Mouse (Mus musculus) forelimb bud, embryonic 11.5 days (tissue): ENCODE results near the gene Psmb5.

Source experiments
- DNase-seq: peaks from one replicate; pipeline ENCODE4 v3.0.0-alpha.2; 2012; ENCODE audit warnings: low read depth, low spot score

Gene Psmb5

DNA sequence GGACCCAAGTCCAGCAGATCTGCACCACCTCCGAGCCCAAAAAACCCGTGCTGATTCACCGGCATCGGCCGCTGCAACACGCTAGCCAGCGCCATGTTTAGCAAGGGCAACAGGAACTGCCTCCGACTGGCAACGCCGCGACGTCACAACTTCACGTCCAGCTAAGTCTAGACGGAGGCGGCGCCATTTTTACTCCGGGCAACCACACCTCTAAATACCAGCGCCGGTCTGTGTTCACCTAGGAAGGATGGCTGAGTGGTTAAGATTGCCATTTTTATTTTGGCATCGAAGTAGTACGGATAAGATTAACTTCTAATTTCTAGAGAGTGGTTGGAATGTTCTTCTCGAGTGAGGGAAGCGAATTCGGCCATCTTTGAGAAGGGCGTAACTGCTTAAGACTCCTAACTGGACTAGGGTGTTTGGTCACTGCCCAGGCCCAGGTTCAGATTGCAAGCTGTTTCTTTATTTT is at the start of gene Psmb5:
Gene Psmb5, minus strand, starts transcription at position 126 of the 469 bp plus-strand sequence.
- DNase-seq: peak; percentile 91

DNA sequence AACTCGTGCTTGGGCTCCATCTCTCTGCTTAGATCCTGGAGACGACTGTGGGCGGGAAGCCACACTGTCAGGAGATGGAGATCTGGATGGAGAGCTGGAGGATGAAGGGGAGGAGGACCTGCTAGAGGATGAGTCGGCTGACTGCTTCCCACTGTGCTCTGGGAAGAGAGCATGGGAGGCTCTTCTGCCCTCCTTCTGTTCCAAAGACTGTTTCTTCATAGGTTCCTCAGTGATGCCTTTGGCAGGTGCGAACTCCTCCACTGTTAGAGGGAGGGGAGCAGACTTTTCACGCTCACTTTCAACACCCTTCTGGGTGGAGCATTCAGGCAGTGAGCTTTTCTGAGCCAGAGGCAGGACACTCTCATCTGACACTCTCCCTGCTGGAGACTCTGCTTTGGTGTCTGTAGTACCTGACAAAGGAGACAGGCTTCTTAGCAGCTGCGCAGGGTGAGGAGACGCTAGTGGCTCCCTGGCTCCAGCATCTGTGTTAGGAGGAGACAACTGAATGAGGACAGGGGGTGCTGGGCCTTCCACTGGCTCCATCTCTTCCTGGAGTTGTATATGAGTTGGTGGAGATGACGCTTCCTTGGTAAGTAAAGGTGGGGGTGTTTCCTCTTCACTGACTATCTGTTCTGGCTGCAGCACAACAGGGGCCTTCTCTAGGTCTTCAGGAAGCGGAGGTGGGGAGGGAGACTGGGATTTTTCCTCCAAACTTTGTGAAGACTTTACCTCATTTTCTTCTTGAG is 46.8 kb upstream of the Psmb5 start:
- no peak for DNase-seq

DNA sequence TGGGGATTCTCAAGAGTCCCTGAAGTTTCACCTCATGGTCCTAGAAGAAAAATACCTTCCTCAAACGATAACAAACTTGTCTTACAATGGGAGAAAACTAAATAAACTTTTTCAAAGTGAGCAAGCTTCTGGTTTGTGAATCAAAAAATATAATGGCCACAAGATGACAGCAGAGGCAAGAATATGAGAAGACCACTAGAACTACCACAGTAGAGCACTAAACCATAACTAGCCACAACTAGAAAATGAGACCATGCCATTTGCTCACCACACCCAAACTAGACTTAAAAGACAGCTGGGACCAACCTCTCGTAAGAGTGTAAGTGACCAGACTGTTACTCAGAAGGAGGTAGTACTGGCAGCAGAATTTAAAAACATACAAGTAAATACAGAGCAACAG is 42.2 kb upstream of the Psmb5 start:
- peak; percentile 65 for DNase-seq

DNA sequence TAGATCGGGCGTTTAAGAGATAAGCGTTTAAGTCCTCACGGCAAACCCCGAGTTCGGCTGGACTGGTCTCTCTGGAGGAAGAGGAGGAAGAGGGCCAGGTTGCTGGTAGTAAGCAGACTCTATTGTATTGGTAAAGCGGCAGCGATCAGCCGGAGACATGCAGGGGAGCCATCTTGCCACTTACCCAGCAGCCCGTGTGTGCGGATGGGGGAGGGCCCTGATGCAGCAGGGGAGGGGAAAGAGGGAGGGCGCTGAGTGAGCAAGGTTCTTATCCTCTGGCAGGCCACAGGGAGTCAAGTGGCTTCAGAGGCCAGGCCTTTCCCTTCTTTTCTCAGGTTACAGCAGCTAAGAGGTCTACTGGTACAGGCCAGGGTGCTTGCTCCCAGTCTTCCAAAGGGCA is 35.7 kb upstream of the Psmb5 start:
- peak; percentile 87 for DNase-seq

DNA sequence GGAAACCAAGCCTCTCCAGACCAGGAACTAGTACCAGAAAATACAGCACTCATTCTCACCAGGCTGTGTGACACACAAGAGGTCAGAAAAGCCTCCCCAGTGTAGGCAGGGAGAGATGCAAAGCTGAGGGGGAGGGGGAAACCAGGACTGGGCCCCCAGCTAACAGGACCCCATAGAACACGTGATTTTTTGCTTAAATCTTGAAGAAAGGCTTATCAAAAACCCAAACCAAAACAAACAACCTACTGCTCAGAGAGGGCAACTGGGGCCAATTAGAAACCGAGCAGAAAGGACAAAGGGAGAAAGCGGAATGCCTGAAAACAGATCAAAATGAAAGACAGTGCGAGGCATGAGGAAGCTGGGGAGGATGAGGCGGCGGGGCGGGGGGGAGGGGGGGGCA is 35.0 kb upstream of the Psmb5 start:
- DNase-seq: no peak

DNA sequence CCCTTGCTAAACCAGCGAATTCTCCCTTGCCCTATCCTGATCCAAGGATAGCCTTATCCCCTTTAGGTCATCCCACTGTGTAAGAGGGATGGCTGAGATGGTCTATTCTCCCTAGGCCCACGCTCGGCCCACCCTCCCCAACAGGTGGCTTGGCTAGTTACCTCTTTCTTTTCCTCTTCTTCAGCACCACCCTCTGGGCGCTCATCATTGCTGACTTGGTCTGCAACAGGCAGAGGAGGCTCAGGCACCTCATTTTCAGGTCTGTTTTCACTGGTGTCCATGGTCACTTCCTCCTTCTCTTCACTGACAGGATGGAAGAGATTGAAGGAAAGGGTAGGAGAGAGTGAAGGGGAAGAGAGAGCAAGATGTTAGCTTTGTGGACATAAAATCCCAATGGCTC is 33.7 kb upstream of the Psmb5 start:
- no peak for DNase-seq

DNA sequence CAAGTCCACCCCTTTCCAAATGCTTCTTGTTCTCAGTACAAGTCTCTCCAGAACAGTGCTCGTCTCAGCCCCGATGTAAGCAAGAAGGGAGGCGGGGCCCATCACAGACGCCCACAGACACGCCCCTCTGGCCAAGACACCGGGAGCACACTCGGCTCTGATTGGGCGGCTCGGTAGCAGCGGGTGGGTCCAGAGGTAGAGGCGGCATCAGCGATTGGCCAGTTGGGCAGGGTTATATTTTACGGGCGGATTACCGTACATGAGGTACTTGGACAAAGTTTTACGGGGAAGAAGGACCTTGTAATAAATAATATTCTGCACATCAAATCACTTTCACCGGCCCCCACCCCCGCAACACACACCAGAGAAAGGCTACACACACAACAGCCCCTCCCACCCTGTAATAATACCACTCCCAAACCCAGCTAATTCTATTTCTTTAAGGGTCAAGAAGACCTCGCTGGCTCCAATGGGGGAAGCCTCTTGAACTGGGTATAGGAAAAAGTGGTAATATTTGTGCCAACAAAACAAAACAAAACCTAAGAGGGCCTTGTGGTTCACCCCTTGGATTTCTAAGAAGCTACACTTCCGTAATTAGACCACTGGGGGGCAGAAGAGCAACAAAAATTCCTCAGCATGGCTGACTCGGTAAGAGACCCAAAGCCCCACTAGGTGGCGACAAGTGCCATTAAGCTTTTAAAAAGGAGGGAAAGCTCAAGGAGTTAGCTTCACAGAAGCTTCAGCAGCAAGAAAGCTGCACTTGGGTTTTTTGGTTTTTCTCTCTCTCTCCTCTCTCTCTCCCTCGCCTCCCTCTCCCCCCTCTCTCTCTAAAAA is 33.0 kb upstream of the Psmb5 start:
- DNase-seq: peak; percentile 95

DNA sequence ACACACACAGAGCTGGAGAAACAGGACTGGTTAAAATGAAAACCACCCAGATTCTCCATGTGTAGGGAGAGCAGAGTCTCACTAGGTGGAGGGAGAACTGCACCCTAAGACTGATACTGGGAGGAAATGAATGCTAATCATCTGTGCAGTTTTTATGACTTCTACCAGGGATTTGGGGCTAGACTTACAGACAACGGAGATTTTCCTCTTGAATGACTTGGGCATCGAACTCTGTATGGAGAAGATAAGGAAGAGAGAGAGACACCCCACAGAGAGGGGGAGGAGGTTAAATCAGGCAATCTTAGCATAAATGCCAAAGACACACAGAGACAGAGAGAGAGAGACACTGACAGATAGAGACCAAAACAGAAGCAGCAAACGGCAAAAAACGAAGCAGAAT is 30.1 kb upstream of the Psmb5 start:
- no peak for DNase-seq

DNA sequence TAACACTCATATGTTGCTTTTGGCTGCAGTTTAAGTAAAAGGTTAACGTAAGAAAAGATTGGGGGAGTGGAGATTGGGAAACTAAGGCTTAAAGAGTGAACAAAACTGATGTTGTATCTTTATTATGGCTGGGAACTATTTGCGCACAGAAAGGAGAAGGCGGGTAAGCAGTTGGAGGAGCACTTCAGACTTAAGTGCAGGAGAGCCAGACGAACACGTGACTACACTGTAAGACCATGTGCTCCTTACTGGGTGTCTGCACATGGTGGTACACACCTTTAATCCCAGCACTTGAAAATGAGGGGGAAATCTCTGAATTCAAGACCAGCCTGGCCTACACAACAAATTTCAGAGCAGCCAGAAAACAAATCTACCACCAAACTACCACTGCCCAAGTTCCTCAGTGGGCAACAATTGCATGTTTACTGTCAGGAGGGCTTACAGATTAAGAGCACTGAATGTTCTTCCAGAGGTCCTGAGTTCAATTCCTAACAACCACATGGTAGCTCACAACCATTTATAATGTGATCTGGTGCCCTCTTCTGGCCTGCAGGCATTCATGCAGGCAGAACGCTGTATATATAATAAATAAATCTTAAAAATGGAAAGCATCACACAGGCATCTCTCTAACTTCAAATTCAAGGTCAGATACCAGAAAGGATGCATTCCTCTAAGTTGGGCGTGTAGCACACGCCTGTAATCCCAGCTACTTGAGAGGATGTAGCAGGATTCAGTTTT is 29.2 kb upstream of the Psmb5 start:
- no peak for DNase-seq

DNA sequence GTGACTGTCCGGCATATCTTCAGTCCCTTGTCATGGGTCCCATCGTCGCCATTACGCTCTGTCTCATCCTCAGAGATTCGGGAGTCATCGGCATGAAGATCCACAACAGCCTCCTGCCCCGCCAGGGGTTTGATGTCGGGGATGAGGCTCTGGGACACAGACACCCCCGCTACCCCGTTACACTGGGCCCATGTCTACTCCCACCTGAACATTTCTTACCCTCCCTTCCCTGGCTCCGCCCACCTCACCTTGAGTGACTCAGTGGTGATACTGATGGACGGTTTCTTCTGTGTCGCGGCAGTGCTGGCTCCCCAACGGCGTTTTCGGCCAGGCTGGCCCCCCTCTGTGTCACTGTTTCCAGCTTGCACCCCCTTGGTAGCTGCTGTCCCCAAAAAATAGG is 28.6 kb upstream of the Psmb5 start:
- no peak for DNase-seq

DNA sequence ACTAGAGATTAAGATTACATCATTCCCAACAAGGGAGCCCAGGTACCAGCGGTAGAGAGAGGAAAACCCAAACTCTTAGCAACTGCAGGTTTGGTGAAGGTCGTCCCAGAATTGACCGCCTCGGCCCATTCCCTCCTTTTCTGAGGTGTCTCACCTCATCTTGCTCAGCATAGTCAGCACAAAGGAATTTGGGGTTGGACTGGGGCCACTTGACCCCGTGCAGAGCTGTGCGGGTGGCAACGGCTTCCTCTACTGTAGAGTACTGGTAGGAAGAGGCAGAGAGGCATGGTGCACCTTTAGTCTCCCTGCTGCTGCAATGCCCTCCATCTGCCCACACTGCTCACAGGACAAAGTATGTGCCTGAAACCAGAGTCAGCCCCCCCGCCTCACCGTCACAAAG is 26.5 kb upstream of the Psmb5 start:
- no peak for DNase-seq

DNA sequence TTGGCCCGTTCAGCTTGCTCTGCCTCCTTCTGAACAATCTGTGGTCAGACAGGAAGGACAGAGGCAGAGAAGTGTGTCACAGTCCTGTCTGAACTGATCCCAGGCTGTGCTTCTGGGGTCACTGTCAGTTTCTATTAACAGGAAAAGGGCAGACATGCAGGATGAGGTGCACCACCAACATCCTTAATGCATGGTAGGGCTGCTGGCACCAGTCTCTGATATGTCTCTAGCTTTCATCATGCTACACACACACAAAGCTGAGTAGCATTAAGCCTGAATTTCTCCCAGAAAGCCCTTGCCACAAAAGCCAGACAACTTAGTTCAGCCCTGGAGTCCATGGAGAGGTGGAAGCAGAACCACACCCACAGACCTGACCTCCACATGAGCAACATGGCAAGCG is 25.2 kb upstream of the Psmb5 start:
- DNase-seq: no peak

DNA sequence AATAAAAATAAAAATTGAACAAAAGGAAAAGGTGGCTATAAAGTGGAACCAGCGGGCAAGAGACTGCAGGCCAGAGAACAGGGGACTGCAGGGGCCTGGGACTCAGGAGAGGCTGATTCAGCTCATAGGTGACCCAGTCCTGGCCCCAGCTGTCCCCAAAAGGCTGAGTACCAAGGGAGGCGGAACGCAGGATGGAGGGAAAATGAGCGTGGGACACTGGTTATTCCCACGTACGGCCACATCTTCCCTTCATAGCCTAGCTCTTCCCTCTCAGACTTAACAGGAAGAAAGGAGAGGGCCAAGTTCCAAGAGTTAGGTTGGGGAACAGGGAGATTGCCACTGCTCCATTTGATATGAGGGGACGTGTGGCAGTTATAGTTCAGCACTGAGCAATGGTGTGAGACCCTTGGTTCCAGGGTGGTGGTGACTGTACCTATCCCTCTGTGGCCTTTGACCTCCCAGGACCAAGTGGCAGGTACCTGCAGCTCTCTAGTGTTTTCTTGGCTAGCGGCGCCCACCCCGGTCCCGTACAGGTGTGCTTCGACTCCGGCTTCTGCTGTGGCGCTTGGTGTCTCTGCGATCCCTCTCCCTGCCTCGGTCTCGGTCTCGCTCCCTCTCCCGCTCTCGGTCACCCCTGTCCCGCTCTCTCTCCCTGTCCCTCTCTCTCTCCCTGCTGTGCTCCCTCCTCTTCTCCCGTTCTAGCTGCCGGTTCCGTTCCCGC is 24.6 kb upstream of the Psmb5 start:
- no peak for DNase-seq

DNA sequence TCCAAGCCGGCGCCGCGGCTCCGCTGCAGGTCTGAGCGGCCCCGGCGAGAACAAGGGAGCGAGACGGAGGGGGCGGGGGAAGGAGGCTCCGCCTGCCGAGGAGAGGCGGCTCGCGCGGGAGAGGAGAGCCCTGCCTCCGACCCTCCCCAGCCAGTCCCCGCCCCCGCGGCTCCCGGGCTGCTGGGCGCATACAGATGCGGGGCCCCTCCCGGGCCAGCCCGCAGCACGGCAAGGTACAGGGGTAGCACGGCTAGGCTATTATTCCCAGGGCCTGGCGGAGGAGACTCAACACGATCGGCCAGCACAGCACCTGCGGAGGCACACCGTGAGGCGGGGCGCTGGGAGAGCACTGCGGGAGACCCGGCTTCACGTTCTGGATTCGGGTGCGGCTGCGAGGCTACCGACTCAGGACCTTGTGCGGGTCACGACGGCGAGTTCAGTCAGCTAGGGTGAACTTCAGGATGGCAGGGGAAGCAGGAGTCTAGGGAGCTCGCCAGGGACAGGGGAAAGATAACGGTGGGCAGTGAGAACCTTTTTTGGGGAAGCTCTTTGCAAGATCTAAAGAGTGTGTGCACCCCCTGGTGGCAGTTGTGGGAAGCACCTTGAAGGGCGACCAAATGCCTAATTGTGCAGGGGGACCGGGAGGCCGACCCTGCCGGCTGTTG is 23.6 kb upstream of the Psmb5 start, which contains the start of gene Cdh24:
Gene Cdh24, minus strand, starts transcription at position 60 of the 665 bp plus-strand sequence.
- peak; percentile 91 for DNase-seq

DNA sequence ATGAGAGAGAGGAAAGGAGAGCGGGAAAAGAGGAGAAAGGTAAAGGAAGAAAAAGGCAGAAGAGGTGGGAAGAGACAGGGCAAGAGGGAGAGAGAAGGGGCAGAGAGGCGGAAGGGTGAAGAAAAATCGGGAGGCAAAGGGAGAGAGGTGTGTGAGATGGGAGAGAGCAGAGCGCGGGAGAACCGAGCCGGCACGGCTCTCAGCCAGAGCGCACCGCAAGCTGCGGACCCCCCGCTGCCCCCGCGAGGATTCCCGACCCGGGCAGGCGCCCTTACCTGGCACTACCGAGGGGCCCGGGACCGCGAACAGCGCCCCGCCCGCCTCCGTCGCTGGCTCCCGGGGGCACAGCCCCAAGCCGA is 23.1 kb upstream of the Psmb5 start, which contains the start of gene Gm17606:
Gene Gm17606, plus strand, starts transcription at position 7 of the 359 bp plus-strand sequence.
- DNase-seq: no peak

DNA sequence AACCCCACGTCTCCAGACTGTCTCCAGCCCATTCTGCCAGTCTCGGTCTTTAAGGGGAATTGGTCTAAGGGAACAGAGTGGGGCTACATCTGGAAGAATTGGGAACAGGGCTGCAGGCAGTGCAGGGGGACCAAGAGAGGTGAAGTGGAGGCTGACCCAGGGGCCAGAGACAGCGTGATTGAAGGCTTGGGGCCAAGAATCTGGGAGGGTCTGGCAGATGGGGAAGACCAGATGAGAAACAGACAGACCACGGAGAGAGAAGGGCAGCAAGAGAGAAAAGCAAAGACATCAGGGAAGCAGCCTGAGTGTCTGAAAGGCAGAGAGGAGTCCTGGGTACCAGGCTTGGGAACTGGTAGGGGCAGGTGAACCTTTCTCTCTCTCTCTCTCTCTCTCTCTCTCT is 22.3 kb upstream of the Psmb5 start:
- no peak for DNase-seq

DNA sequence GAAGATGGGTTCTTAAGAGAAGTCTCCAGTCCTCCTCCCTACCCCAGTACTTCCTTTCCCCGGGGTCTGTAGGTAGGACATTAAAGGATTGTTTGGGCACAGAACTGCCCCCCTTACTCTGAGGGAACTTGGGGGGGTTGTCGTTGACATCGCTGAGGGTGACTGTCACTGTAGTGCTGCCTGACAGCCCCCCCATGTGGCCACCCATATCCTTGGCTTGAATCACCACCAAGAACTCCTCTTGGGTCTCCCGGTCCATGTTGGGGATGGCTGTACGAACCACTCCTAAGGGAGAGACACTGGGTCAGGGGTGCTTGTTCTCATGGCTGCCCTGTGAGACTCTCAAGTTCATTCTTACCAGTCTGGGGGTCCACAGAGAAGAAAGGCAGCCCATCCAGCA is 20.4 kb upstream of the Psmb5 start:
- DNase-seq: no peak

DNA sequence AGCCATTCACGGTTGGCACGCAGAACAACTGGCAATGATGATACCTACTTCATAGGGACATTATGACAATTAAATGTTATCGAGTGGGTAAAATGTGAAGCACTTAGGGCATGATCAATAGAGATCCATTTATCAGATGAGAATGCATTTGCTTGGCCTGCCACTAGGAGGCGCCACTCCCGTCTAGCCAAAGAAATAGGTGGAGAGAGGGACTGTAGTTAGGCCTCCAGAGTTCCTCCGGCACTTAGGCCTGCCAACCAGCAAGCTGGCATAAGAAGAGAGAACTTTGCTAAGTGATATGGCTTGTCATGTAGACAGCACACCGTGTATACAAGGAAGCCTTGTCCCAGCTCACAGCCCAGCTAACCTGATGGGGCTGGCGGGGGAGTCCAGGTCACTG is 19.1 kb upstream of the Psmb5 start:
- DNase-seq: no peak

DNA sequence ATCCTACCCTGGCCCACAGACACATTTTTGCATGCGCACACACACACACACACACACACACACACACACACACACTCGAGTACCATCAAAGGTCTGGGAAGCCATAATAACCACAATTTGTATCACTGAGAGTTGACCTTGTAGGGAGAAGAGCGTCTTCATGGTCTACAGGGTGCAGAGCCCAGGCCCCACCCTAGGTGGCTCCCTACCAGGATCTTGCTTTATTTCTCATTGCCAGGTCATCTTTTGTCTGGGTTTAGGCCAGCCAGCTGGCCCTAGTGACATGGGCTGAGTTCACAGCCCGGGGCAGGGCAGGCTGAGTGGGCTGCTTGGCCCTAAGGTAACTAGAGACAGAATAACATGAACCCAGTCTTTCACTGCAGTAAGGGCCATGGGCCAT is 16.4 kb upstream of the Psmb5 start:
- DNase-seq: no peak

DNA sequence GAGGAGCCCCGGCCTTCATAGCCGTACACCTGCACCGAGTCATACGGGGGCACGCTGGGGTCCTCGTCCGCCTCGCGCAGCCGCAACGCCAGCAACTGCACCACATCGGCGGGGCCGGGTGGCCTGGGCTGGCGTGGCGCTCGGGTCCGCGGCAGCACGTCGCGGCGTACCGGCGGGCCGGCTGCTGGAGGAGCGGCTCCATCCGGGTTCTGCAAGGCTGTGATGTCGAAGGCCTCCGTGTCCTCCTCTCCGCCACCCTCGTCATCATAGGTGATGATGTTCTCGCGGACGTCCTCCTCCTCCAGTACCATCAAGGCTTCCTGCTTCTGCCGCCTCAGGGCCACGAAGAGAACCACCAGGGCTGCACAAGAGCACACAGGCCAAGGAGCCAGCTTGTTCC is 14.4 kb upstream of the Psmb5 start:
- no peak for DNase-seq

DNA sequence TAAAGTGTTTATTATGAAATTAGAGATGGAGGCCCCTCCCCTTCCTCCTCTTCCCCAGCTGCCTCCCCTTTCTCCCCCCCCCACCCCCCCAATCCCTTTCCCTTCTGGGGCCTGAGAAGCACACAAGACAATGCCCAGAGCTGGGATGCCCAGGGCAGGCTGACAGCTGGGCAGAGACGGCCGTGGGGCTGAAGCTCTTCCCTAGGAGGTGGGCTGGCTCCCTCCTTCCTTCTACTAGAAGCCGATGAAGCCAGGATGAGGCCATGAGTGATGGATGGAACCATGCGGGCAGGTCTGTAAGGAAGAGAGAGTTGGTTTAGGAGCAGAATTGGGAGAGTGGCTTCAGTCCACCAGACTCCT is 13.4 kb upstream of the Psmb5 start:
- DNase-seq: no peak
